Mouse (Mus musculus) E14TG2a.4 (cell line): ENCODE data around the gene Pik3r3.
A peak's percentile ranks its signal among the peaks of the same experiment; 100 is the strongest.
"Not testable (repeated sequence)": the region's sequence is repeated elsewhere in the genome, so short reads cannot be mapped to it uniquely, and the experiment has no call there.

ENCODE experiments used
- H3K27me3 ChIP-seq: 2 replicates; pipeline ENCODE4 v1.6.1; 2014; ENCODE audit warnings: low read length, control low read depth; ENCODE audit not compliant: insufficient read depth
- H3K36me3 ChIP-seq: 2 replicates; pipeline ENCODE4 v1.6.1; 2014; ENCODE audit warnings: low read length, control low read depth; ENCODE audit not compliant: insufficient read depth
- H3K4me1 ChIP-seq: replicated peaks from 2 replicates; pipeline ENCODE4 v1.6.1; 2014; ENCODE audit warnings: low read depth, low read length, control low read depth
- H3K4me3 ChIP-seq: replicated peaks from 2 replicates; pipeline ENCODE4 v1.5.1; 2014; ENCODE audit warnings: mild to moderate bottlenecking, low read length
- H3K9me3 ChIP-seq: 2 replicates; pipeline ENCODE4 v1.6.1; 2014; ENCODE audit warnings: low read length, control low read depth
- CTCF ChIP-seq: conservative IDR thresholded peaks from 2 replicates; pipeline ENCODE4 v1.5.1; 2014; ENCODE audit warnings: low read length
- NANOG ChIP-seq: IDR thresholded peaks from 2 replicates; pipeline ENCODE4 v1.6.1; 2014; ENCODE audit warnings: borderline replicate concordance, low read length, mixed read lengths
- POU5F1 ChIP-seq: IDR thresholded peaks from 2 replicates; pipeline ENCODE4 v1.6.1; 2014; ENCODE audit warnings: low read length, borderline replicate concordance

Gene Pik3r3

DNA sequence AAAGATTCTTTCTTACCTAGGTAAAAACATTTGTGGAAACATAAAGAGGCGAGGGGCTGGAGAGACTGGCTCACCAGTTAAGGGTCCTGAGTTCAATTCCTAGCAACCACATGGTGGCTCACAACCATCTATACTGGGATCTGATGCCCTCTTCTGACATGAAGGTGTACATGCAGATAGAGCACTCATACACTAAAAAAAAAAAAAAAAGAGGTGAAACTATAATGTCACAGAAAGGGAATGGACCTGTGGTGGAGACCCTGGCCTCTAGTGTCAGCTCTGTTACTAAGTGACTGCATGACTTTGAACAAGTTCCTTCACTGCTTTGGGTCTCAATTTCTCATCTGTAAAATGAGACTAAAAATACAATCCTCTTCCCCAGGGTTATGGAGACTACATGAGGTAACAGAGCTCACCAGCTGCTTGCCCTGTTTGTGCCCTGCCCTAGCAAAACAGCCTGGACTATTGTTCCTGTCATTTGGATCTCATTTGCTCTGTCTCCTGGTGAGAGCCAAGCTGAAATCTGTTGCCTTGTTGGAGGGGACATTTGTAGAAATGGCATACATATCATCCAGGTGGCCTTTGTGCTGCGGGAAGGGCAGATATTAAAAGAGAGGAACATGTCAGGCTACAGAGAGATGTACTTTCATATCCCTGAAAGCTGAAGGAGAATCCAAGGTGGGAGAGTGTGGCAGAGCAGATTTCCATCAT lies 5.4 kb upstream of the Pik3r3 start:
- H3K4me3 ChIP-seq, result no peak overlapping the region
- H3K9me3 ChIP-seq, result no peaks in the 10 kb centered on the region
- no peak for TF ChIP-seq POU5F1
- no peak; the same call in 1 of the 2 replicates for TF ChIP-seq CTCF
- TF ChIP-seq NANOG, result no peak
- H3K36me3 ChIP-seq, result no peaks in the 10 kb centered on the region
- peaks cover 9% of the 10 kb centered on the region for H3K4me1 ChIP-seq
- peaks cover 5% of the 10 kb centered on the region for H3K27me3 ChIP-seq

DNA sequence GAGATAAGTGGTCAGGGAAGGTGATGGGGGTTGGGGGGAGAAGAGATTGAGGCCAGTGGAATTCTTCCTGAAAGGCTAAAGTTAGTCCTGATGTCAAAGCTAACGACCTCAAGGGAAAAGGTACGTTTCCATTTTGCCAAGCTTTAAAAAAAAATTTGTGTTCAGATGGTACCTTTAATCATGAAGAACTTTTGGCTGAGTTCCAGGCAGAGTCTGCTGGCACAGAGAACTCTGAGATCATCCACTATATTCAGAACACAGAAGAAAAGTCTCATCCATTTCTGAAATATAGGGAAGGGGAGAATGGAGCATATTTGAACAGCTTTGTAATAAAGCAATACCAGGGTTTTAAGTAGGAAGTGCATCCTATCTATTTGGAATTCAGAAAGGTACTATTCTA lies 4.4 kb upstream of the Pik3r3 start:
- H3K27me3 ChIP-seq, result peaks cover 5% of the 10 kb centered on the region
- no peaks in the 10 kb centered on the region for H3K9me3 ChIP-seq
- no peak for TF ChIP-seq POU5F1
- no peak for TF ChIP-seq CTCF
- TF ChIP-seq NANOG, result no peak
- H3K4me3 ChIP-seq, result no peak overlapping the region
- no peaks in the 10 kb centered on the region for H3K36me3 ChIP-seq
- H3K4me1 ChIP-seq, result peaks cover 10% of the 10 kb centered on the region

DNA sequence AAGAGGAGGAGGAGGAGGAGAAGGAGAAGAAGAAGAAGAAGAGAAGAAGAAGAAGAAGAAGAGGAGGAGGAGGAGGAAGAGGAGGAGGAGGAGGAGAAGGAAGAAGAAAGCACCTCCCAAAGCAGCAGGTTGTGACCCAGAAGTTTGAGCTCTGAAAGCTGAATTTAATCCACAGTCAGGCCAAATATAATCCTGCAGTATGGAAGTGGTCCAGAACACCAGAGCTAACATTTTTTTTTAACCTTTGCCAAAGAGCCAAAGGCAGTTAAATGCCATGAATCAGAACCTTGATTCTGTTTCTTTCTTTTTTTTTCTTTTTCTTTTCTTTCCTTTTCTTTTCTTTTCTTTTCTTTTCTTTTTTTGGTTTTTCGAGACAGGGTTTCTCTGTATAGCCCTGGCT lies 3.8 kb upstream of the Pik3r3 start:
- H3K4me3 ChIP-seq, H3K9me3 ChIP-seq, H3K27me3 ChIP-seq, H3K36me3 ChIP-seq: not testable (repeated sequence)
- peaks cover 16% of the 10 kb centered on the region for H3K4me1 ChIP-seq

DNA sequence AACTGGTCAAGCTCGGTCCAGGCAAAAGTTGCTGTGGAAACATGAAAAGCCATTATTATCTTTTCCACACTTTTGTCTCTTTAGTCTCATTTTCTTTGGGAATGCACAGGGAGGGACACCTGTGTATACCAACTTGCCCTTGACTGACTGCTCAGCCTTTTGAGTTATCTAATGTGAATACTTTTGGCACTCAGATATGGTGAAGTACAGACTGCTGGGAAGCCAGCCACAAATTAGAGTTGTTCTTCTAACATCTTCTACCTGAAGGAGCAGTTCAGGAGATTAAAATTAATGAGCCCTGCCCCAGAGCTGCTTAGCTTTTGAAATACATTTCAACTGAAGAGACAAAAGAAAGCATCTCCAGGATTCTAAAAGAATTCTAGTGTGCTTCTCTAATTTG lies 2.4 kb upstream of the Pik3r3 start:
- peaks cover 19% of the 10 kb centered on the region for H3K4me1 ChIP-seq
- H3K9me3 ChIP-seq, result no peaks in the 10 kb centered on the region
- H3K4me3 ChIP-seq, result no peak overlapping the region
- peaks cover 12% of the 10 kb centered on the region for H3K27me3 ChIP-seq
- H3K36me3 ChIP-seq, result no peaks in the 10 kb centered on the region
- TF ChIP-seq POU5F1, result no peak
- no peak for TF ChIP-seq NANOG
- no peak for TF ChIP-seq CTCF

DNA sequence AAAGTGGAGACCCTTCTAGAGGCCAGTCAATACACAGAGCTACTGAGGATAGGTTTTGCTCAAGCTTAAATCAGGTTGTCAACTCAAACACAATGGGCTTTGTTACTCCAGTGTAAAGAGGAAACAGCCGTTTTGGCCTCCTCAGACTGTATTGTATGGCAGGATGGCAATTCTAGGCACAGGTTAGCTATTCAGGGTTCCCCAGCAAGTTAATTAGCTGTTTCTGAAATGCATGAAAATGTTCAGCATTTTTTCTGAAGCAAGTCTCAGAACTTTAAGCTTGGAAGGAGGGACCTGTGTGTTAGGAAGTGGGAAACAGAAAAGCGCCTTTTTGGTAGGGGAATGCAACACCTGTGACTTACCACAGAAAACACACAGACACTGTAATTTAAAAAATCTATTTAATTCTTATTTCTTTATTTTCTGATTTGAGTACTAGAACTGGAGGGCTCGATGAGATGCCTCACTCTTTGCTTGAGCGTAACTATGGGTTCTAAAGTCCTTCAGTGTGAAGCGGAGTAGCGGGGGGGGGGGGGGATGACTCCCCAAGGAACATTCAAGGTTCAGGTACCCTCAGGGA lies 1.3 kb upstream of the Pik3r3 start:
- Histone ChIP-seq H3K4me3 (peak overlapping the region; percentile 94), H3K36me3 (no peaks in the 10 kb centered on the region), H3K4me1 (peaks cover 19% of the 10 kb centered on the region), H3K9me3 (no peaks in the 10 kb centered on the region), H3K27me3 (peaks cover 12% of the 10 kb centered on the region)
- no peak for TF ChIP-seq POU5F1
- TF ChIP-seq NANOG, result no peak
- TF ChIP-seq CTCF, result no peak

DNA sequence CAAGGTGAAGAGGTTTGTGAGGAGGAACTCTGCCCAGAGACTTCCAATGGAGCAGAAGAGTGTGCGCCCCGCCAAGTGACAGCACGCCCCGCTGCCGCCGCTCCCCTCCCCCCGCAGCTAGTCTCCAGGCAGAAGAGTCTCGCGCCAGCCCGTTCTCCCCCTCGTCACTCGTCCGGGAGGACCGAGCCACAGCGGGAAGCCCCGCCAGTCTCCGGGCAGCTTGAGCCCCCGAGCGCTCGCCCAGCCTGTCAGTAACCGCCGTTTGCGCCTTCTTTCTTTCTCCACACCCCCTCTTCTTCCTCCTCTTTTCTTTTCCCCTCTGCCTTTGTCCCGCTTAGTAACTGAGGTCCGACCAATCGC lies 658 bp upstream of the Pik3r3 start:
- Histone ChIP-seq H3K4me1 (peaks cover 19% of the 10 kb centered on the region), H3K36me3 (no peaks in the 10 kb centered on the region), H3K9me3 (no peaks in the 10 kb centered on the region), H3K27me3 (peaks cover 12% of the 10 kb centered on the region), H3K4me3 (peak overlapping the region; percentile 94)
- TF ChIP-seq POU5F1, result no peak
- TF ChIP-seq NANOG, result no peak

DNA sequence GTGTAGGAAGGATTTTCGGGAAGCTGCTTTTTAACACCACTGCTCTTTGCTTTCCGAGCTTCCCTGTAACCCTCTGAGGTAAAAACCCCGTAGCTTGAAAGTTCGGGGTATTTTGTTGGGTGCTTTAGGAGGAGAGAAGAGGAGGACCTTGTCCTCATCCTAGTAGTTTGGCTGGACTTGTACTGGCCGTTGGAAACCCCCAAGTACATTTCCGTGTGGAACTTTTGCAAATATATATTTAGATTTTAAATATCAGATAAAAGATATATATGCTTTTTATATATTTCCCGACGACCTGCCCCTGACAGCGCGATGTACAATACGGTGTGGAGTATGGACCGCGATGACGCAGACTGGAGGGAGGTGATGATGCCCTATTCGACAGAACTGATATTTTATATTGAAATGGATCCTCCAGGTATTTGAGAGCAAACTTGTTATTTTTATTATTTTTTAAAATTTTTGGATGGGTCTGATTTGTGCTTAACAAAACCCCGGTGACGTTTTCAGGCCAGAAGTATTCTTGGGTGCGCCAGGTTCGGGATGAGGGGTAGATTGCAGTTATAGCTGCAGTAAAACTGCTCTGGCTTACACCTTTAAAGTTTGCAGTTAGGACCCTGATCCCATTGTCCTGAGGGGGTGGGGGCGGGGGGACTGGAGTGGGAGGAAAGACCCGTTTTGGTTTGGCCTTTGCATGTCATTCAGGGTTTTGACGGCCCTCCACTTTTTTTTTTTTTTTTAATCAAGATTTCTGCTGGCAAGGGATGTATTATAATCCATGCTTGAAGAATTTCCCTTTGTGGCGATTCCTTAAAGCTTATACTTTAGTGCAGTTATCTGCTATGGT lies 801 bp downstream of the Pik3r3 start:
- no peak for TF ChIP-seq NANOG
- TF ChIP-seq POU5F1, result no peak
- no peak for TF ChIP-seq CTCF
- peaks cover 6% of the 10 kb centered on the region for H3K27me3 ChIP-seq
- no peaks in the 10 kb centered on the region for H3K9me3 ChIP-seq
- no peaks in the 10 kb centered on the region for H3K36me3 ChIP-seq
- H3K4me1 ChIP-seq, result peaks cover 19% of the 10 kb centered on the region
- H3K4me3 ChIP-seq, result peak overlapping the region; percentile 94

DNA sequence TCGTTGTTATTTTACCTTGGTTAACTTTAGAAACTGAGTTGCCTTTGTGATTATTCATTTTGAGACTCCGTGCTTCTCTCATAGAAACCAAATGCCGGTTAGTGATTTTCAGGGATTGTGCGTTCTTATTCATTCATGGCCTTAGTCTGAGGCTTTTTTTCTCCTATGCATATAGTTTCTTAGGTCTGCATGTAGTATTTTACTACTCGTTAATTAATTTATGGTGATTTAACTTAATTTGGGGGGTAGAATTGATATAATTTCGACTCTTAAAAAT lies 1.4 kb downstream of the Pik3r3 start:
- no peaks in the 10 kb centered on the region for H3K9me3 ChIP-seq
- no peak for TF ChIP-seq POU5F1
- no peak for TF ChIP-seq CTCF
- TF ChIP-seq NANOG, result no peak
- H3K36me3 ChIP-seq, result no peaks in the 10 kb centered on the region
- H3K4me3 ChIP-seq, result no peak overlapping the region
- H3K27me3 ChIP-seq, result peaks cover 6% of the 10 kb centered on the region
- H3K4me1 ChIP-seq, result peaks cover 19% of the 10 kb centered on the region
